Mouse (Mus musculus): ENCODE results near the gene Tgm3. TPM values are rescaled to one million over a fixed set of nuclear protein-coding genes. Genes with fewer than 3 reads are reported as not detected.

The Tgm3 gene
- total RNA-seq (2021): under 1 TPM; 0.28 to 0.37 TPM
- long read RNA-seq: 0 reads

DNA sequence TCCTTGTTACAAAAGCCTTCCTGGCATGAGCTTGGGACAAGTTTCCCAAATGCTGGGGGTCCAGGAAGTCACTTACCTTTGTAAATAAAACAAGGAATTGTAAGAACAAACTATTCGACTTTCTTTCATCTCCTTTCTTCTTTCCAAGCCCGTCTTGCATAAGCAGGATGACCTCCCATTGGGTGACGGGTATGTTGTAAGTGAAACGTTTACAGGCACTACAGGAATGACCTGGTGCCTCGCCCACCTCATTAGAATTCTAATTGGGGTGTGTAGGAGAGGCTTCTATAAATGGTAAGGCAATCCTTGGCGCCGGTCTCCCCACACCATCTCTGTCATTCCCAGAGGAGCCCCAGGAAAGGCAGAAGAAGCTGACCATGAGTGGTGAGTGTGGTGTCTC lies at the start of gene Tgm3:
TSS of gene Tgm3 (plus strand) at position 324 of the 400 bp plus-strand sequence.
- no peak for DNase-seq (ENCODE audit: low spot score in 2 of 2)

DNA sequence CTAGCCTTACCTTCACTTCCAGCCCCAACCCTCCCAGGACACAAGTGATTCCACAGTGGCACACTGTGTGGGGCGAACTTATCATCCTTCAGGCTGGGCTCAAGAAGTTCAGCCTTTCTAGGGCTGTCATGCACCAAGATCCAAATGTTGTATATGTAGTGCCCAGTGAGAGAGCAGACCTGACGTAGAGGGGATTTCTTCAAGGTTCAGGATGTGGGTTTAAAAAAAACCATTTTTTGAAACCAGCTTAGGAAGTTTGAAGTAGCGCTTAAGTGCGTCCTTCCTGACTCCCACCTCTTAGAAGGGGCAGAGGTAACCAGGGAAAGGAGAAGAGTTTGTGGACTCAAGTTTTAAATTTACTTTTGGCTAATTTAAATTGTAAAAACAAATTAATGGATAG lies 31.5 kb upstream of the Tgm3 start:
- no peak for DNase-seq (ENCODE audit: low spot score in 2 of 2)

DNA sequence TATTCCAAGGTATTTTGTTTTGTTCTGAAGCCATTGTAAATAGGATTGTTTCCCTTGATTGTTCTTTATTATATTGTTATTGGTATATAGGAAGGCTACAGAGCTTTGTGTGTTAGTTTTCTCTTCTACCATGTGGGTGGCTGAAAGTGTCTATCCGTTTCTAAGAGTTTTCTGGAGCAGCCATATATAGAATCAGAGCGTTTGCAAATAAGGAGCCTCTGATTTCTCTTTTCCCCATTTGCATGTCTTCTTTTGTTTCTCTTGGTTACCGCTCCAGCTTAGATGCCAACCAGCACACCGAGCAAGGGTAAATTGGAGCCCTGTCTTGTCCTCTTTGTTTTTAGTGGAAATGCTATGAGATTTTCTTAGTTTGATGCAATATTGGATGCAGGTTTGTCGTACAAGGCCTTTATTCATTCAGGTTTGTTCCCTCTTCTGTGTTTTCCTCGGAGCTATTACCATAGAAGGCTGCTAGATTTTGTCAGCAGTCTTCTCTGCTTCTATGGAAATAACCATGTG lies 24.6 kb upstream of the Tgm3 start:
- no peak for DNase-seq (ENCODE audit: low spot score in 2 of 2)

DNA sequence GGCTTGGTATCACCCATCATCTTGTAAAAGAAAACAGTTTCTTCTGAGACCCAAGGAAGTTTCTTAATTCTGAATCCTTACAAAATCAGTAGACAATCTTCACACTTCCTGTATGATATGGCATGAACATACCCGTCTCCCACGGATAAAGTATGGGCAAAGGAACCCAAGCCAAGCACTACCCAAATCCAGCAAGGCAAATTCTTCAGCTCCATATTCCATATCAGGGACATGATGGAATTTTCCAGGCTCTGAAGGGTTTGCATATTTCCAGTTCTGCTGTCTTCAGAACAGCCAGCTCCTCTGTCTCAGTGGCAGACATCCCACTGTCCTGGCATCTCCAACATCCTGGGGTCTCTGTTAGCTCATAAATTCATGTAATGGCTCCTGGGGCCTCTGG lies 22.5 kb upstream of the Tgm3 start:
- no peak for DNase-seq (ENCODE audit: low spot score in 2 of 2)

DNA sequence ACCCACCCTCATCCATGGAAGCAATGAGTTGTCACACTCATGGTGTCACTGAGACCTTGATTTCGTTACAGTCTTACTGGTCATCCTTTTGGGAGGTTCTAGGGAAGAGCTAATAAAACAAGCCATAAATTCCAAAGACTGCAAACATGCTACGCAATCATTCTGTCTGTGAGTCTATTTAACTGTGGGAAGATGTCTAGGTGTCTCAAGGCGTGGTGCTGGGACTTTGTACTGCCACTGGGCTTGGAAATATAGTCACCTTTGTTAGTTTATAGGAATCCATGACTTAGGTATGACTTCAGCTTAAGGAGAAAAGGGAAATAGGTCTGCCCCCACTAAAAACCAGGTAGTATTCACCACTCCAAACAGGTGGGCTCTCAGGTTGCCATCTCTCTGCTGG lies 17.7 kb upstream of the Tgm3 start:
- DNase-seq (ENCODE audit: low spot score in 2 of 2): no peak

DNA sequence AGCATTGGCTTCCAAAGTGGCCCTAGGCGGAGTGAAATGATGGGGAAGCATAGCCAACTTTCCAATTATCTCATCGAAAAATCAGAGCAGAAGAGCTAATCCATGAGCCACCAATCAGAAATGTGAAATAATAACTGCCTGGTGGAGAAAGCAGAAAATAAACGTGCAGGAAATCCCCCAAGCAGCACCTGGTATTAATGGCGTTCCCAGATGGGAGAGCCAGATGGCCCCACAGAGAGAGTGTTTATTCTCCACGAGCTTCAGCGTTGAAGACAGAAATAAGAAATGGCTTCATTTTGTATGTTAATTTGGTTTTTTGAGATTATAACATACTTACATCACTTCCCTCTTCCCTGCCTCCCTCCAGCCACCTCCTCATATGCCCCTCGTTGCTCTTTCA lies 13.7 kb upstream of the Tgm3 start:
- peak; percentile 86 to 92 for DNase-seq (ENCODE audit: low spot score in 2 of 2)

DNA sequence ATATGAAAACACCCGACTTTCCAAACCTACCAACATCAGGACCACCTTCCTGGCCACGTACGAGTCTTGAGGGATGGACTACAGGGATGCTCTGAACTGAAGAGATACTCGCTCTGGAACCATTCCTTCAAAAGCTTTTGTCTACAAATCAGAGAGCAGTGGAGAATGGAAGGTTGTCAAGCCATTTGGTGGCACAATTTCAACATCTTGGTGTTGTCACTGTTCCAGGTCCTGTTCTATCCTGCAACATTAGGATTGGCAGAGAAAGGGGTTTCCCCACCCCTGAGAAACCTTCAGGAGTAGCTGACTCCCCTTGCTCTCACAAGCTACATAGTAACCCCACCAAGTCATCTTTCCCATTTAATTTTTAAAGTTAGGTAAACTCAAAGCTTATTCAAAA lies 12.9 kb upstream of the Tgm3 start:
- DNase-seq (ENCODE audit: low spot score in 2 of 2): no peak

DNA sequence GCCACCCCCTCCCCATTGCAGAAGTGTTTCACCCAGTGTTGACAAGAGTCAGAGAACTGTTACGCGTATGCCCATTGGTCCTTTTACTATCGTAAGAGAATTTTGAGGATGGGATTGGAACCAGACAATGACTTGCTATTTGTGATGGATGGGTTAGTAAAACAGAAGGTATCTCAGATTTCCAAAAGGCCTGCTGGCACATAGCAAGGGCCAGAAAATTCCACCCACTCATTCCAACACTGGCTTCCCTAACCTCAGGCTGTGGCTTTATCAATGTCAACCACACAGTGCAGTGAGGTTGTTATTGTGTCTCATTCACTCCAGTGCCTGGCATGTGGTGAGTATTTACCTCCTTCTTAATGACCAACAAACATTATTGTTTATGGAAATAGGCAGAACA lies 11.5 kb upstream of the Tgm3 start:
- DNase-seq (ENCODE audit: low spot score in 2 of 2): no peak

DNA sequence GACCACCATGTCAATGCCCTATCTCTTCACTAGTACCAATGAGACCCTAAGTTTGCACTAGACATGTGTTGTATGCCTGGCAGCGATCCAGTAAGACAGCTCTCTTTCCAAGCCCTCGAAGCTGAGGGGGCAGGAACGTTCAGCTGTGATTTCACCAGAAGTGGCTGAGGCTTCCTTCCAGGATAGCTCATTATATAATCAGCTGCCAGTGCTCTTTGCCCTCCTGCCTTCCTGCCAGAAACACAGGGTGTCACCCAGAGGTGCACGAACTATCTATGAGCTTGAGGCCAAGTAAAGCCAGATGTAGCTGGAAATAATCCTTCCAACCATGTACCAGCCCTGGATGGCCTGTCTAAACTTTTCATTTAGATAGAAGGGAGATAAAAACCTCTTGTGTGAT lies 8.1 kb upstream of the Tgm3 start:
- DNase-seq (ENCODE audit: low spot score in 2 of 2): no peak

DNA sequence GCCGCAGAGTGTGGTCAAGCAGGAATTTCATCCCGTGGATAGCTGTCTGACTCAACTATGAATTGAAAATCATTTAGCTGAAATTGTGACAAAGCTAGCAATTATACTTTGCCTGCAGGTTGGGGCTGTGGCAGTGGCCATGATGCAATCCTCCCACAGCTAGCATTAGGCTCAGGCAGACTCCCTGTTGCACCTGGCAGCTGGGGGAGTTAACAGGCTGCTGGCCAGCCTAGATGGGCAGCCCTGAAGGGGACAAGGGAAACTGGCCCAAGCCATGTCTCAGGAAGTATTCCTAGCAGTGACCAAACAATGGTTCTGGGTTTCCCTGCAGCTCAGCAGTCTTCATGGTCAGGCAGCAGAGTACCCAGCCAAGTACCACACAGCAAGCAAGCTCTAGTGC lies 2.8 kb upstream of the Tgm3 start:
- DNase-seq (ENCODE audit: low spot score in 2 of 2): no peak

DNA sequence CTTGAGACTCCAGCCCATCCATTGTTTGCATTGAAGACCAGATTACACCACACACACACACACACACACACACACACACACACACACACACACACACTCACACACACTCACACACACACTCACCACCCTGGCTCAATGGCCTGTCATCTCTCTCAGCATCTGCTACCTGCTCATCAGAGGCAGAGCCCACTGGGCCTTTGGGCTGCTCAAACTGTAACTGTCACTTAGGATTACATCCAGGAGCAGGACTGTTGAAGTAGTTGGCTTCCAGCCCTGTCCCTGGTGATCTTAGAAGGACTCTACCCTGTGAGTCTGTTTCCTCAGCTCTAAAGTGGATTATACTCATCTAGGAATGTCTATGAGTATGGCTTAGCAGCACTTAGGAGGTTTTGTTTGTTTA lies 1.5 kb downstream of the Tgm3 start:
- DNase-seq (ENCODE audit: low spot score in 2 of 2): no peak

DNA sequence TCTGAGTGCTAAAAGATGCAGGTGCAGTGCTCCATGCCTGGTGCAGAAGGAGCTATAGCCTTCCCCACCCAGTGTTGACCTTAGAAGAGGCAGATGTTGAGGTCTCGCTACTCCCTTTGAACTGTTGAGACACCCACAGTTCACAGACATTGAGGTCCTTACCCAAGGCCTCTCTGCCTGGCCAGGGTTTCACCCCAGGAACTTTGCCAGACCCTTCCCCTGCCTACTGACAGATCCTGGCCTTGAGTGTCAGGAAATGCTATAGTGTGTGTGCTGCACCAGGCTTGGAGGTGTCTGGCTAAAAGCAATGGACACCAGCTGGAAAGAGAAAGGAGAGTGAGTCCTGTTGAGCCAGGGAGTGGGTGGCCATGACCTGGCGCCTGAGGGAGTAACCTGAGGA lies 3.0 kb downstream of the Tgm3 start:
- no peak for DNase-seq (ENCODE audit: low spot score in 2 of 2)

DNA sequence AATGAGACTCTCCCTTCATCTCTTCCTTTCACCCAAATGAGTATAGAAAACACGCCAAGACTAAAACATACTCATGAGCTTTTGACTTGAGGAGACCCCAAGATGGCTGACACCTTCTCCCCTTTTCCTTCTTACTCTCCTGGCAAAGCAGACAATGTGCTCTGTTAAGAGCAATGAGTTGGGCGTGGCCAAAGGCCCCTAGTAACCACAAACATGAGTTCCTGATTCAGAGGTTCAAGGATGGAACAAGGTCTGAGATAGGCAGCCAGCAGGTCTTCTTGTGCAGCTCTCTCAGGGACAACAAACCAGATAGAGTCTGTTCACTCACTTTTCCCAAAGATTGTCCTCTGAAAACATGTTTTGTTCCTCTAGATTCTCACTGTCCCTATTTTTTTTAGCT lies 5.9 kb downstream of the Tgm3 start:
- DNase-seq (ENCODE audit: low spot score in 2 of 2): no peak

DNA sequence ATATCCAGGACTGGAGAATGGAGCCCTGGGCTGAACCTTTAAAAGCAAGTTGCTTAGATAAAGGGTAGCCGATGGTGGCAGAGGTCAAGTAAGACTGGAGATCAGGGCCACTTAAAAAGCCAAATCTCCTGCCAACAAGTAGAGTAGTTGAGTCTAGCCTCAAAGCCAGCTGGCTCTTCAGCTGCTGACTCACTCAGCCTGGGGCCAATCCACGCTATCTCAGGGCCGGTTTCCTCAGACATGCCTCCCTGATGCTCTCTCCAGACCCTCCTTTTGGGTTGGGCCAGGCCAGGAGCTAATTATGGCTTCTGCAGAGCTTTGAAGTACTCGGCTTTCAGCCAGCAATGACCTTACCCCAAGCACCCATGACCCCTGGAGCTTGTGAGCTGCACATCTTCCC lies 15.7 kb downstream of the Tgm3 start:
- DNase-seq (ENCODE audit: low spot score in 2 of 2): no peak

DNA sequence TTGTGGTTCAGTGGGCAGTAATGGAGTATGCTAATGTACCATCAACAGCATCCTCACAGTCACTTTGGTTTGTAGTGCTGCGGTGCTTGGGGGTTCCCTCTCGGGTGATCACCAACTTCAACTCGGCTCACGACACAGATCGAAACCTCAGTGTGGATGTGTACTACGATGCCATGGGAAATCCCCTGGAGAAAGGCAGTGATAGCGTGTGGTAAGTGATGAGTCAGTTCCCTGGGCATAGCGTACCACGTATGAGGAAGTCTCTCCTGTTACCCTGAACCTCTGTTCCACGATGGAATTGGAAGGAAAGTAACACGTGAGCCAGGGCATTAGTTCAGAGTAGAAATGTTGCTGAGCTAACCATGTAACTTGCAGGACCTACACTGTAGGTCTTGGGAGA lies 17.7 kb downstream of the Tgm3 start:
- no peak for DNase-seq (ENCODE audit: low spot score in 2 of 2)

DNA sequence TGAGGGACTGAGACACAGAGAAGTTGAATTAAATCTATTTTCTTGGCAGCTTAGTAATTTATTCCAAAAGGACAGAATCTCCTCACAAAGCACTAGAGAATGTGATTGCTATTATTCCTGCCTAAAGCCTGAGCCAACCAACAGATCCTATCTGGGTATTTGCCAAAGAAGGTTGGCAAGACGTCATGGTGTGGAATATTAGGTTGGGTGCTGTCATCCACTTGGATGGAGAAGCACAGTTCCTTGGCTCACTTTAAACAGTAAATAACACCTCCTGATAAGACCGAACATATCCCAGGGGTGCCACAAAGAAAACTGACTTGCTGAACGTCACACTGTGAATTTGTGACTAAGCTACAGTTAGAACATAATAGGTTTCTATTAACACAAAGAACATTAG lies 20.5 kb downstream of the Tgm3 start:
- DNase-seq (ENCODE audit: low spot score in 2 of 2): no peak

DNA sequence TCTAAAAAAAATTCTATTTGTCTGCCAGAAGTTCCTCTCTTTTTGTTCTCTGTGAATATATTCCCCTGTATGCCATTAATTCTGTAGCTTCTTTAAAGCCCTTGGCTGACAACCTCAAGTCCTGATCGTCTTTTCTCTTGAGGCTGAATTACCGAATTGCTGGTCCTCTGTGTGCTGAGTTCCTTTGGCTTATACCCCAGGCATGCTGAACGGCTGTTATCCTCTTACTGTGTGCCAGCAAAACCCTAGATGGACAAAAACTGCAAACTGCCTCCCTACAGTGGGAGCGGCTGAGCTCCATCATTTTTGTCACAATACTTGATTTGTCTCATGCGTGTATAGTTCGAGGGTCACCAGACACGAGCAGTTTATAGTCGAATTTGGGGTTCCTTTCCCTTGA lies 24.7 kb downstream of the Tgm3 start:
- no peak for DNase-seq (ENCODE audit: low spot score in 2 of 2)

DNA sequence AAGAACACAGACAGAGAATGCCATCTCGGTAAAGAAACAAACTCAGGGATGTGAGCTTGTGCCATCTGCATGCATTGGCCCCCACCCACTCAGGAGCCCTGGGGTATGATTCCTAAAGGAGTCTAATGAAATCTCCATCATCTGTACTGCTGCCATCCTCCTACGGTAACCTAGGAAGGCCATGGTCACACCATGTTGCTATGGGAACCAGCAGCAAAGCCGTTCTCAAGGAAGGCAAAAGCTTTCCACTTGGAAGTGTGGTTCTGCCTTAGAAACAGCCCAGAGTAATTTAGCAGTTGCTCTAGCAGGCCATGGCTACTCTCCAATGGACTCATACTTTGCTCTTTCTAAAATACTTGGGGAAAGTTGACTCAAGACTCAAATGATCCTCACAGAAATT lies 26.8 kb downstream of the Tgm3 start:
- no peak for DNase-seq (ENCODE audit: low spot score in 2 of 2)

DNA sequence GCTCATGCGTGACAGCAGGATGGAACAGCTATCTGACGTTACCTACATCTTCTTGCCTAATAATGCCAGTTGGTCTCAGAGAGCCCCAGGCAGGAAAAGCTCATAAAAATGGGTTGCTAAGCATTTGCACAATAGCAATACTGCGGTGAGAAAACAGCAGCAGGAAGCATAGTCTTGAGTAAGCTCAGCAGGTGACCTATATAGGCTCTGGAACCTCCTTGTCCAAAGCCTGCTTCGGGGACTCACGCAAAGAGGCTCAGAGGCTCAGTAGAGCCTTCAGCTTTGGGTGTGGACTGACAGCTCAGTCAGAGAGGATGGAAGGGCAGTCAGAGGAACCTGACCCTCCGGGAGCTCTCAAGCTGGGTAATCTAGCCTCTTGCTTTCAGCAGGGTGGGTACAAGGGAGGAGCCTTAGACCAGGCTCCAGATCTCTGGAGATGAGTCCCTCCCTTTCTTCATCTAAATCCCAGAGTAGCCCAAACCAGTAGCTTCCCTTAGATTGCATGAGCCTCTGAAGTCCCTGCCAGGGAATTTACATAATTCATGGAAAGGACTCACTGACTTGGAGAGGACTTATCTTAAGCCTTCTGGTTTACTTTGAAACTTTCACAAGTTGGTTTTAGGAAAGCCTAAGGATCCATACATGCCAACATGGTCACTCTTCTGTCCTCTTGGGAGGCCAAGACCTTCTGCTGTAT lies 28.2 kb downstream of the Tgm3 start:
- DNase-seq (ENCODE audit: low spot score in 2 of 2): no peak

DNA sequence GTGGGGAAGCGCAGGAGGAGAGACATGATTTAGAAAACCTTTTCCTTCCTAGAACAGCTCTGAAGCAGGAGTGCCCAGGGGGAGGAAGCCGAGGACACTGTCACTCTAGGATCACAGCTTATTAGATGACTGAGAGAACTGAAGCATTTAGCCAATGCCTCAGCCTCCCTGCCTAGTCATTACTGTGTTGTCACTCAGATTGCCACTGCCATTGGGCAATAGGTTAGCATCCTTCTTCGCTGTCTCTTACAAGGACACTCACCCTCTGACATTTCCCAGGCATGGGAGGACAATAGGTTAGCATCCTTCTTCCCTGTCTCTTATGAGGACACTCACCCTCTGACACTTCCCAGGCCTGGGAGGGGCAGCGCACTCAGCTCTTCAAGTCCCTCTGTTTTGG lies 31.7 kb downstream of the Tgm3 start:
- no peak for DNase-seq (ENCODE audit: low spot score in 2 of 2)

DNA sequence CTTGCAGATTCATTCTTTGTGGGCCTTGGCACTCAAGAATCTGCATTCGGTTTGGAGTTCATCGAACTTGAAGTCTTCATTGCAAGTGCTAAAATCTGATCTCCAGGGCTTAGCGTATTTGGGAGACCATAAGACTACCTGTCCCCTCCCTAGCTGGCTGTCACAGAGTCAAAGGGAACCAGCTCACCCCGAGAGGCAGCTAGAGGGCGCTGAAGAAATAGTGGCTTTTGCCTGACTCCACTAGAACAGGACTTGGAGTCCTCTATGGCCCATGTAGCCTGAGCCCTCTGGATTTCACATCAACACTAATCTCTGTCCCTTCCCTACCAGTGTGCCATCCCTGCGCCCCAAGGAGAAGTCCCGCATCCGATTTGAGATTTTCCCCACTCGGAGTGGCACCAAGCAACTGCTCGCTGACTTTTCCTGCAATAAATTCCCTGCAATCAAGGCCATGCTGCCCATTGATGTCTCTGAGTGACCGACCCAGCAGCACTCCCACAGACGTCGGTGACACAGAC lies 35.8 kb downstream of the Tgm3 start:
- no peak for DNase-seq (ENCODE audit: low spot score in 2 of 2)

DNA sequence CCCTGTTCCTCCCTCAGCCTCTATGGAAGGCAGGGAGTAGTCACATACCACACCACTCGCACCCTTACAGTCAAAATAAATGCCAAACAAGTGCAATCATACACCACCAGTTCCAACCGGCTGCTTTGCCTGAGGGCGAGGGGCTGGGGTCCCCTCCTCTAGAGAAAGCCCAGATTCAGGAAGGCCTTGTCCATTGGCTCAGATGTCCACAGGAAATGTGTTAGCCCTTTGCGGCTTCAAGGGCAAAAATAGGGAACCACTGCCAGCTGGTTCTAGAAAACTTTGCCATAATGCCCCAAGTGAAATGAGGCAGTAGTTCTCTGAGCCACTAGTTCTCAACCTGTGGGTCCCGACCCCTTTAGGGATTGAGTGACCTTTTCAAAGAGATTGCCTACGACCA lies 36.6 kb downstream of the Tgm3 start:
- no peak for DNase-seq (ENCODE audit: low spot score in 2 of 2)

DNA sequence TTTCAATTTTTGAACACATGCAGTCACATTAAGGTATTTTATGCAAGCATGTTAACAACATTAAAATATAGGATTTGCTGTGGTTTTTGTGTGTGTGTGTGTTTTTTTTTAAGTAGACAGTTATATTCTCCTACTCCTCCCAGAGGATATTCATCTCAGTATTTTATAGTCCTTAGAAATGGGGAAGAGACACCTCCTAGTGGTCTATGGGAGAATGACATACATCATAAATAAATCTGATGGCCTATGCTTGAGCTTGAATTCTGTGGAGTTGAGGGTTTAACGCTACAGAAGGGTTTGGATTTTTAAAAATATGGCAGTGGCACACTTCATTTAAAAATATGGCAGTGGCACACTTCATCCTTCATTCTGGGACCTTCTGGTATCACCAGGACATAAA lies 46.0 kb downstream of the Tgm3 start:
- DNase-seq (ENCODE audit: low spot score in 2 of 2): peak in 1 of 2 experiments; percentile 70

Measured in layer of hippocampus, adult 18-20 months (tissue).